Mouse (Mus musculus) ES-E14 (cell line): ENCODE results near the gene Tmem184b. TPM values are rescaled to one million over a fixed set of nuclear protein-coding genes. Genes with fewer than 3 reads are reported as not detected.

ENCODE experiments used
- DNase-seq: peaks from one replicate; pipeline ENCODE4 v3.0.0-alpha.2; 2013; ENCODE audit warnings: low read depth, low spot score
- H3K27ac ChIP-seq: 2 replicates; pipeline ENCODE4 v1.5.1; 2012; ENCODE audit warnings: low read depth, mild to moderate bottlenecking, low read length, moderate library complexity, mixed read lengths; ENCODE audit not compliant: poor library complexity, insufficient read depth, severe bottlenecking
- H3K36me3 ChIP-seq: 2 replicates; pipeline ENCODE4 v1.6.1; 2012; ENCODE audit warnings: mild to moderate bottlenecking, low read length, moderate library complexity, mixed read lengths; ENCODE audit not compliant: control insufficient read depth, poor library complexity, insufficient read depth, severe bottlenecking
- H3K4me1 ChIP-seq, 2 experiments: fragments of 150-350 bp in 1 of 2; sonication (generic) in 1 of 2; 2 replicates each; pipeline ENCODE4 v1.6.1; 2012; ENCODE audit warnings: low read length in 2 of 2, mild to moderate bottlenecking in 1 of 2, mixed read lengths in 1 of 2; ENCODE audit not compliant: control insufficient read depth in 2 of 2, insufficient read depth in 2 of 2, poor library complexity in 1 of 2
- H3K4me3 ChIP-seq, 2 experiments: fragments of 150-350 bp in 1 of 2; sonication (generic) in 1 of 2; 2 replicates each; pipeline ENCODE4 v1.5.1; 2012; ENCODE audit warnings: low read length in 2 of 2, low read depth in 1 of 2, mild to moderate bottlenecking in 1 of 2, mixed read lengths in 1 of 2; ENCODE audit not compliant: insufficient read depth in 1 of 2, poor library complexity in 1 of 2, severe bottlenecking in 1 of 2
- H3K9ac ChIP-seq: 2 replicates; pipeline ENCODE4 v1.6.1; 2012; ENCODE audit warnings: low read depth, mild to moderate bottlenecking, low read length, mixed read lengths; ENCODE audit not compliant: poor library complexity, insufficient read depth, severe bottlenecking
- H3K9me3 ChIP-seq: fragments of 150-350 bp; sonication (generic); 2 replicates; pipeline ENCODE4 v1.6.1; 2012; ENCODE audit warnings: low read depth, mild to moderate bottlenecking, low read length; ENCODE audit not compliant: control insufficient read depth, insufficient read depth
- CHD2 ChIP-seq: IDR thresholded peaks from 2 replicates; pipeline ENCODE4 v1.6.1; 2014; ENCODE audit warnings: mild to moderate bottlenecking, low read depth, low read length, inconsistent platforms
- HCFC1 ChIP-seq: IDR thresholded peaks from 2 replicates; pipeline ENCODE4 v1.6.1; 2012; ENCODE audit warnings: low read length, inconsistent platforms, borderline replicate concordance; ENCODE audit not compliant: insufficient read depth
- MAFK ChIP-seq: IDR thresholded peaks from 2 replicates; pipeline ENCODE4 v1.6.1; 2014; ENCODE audit warnings: mild to moderate bottlenecking, low read depth, low read length, inconsistent platforms; ENCODE audit not compliant: insufficient read depth
- ZC3H11A ChIP-seq: IDR thresholded peaks from 2 replicates; pipeline ENCODE4 v1.6.1; 2012; ENCODE audit warnings: low read depth, mild to moderate bottlenecking, inconsistent platforms, low read length, borderline replicate concordance
- ZNF384 ChIP-seq: IDR thresholded peaks from 2 replicates; pipeline ENCODE4 v1.6.1; 2012; ENCODE audit warnings: low read depth, low read length, inconsistent platforms
- in situ Hi-C, 2 experiments: fragments of 600-800 bp; cut with MboI; formaldehyde crosslinking; loops; one replicate each; pipeline ENCODE4 v1.15.1; 2025; ENCODE audit warnings: low sequenced_read_pairs in 2 of 2, inconsistent platforms in 1 of 2; ENCODE audit not compliant: unreplicated experiment in 2 of 2
- total RNA-seq: library from RNA; depleted of rRNA; stranded (reverse); fragments of 300-350 nt; gene quantifications from 2 replicates; pipeline ENCODE4 v1.2.3, GENCODE M21; 2012

Gene Tmem184b
- total RNA-seq, 1 experiment = 40.6 TPM

- in situ Hi-C loops = no loop called here
- H3K36me3 ChIP-seq = peaks cover 13% of the 10 kb centered on the region; the same call in 1 of the 2 replicates
- no peak overlapping the region for H3K9ac ChIP-seq
- H3K27ac ChIP-seq = no peak overlapping the region
- no peak overlapping the region for H3K4me3 ChIP-seq
- H3K4me1 ChIP-seq = peaks cover 14 to 18% of the 10 kb centered on the region in 2 experiments
- TF ChIP-seq ZNF384 (no peak), CHD2 (no peak), ZC3H11A (no peak)
- no peaks in the 10 kb centered on the region for H3K9me3 ChIP-seq
- DNase-seq = no peak
Measured at GRCm38 (mm10) chr15:79413802-79414201, 10.4 kb upstream of the Tmem184b start.

- in situ Hi-C loops = no loop called here
Measured at GRCm38 (mm10) chr15:79413201-79413600, 9.8 kb upstream of the Tmem184b start.

GRCm38 (mm10) chr15:79411363-79412065 lies 8.1 kb upstream of the Tmem184b start:
- TF ChIP-seq ZNF384 (no peak), CHD2 (no peak), HCFC1 (no peak)
- H3K27ac ChIP-seq = no peak overlapping the region
- H3K9ac ChIP-seq = no peak overlapping the region
- no peak for DNase-seq
- no peaks in the 10 kb centered on the region for H3K9me3 ChIP-seq
- in situ Hi-C loops = no loop called here
- H3K4me3 ChIP-seq = no peak overlapping the region
- H3K4me1 ChIP-seq = peaks cover 6% of the 10 kb centered on the region in 2 experiments; a peak in 3 of 4 replicates
- H3K36me3 ChIP-seq = no peaks in the 10 kb centered on the region

More at GRCm38 (mm10) chr15:79413201-79413600, 9.8 kb upstream of the Tmem184b start:
- Histone ChIP-seq H3K4me1 (peaks cover 13 to 14% of the 10 kb centered on the region in 2 experiments), H3K36me3 (peaks cover 7% of the 10 kb centered on the region; the same call in 1 of the 2 replicates), H3K9ac (no peak overlapping the region), H3K4me3 (no peak overlapping the region), H3K27ac (no peak overlapping the region), H3K9me3 (no peaks in the 10 kb centered on the region)
- TF ChIP-seq CHD2 = no peak
- no peak for TF ChIP-seq MAFK
- no peak for TF ChIP-seq ZC3H11A
- no peak for TF ChIP-seq ZNF384
- no peak for TF ChIP-seq HCFC1
- no peak for DNase-seq

GRCm38 (mm10) chr15:79409077-79409573 lies 5.8 kb upstream of the Tmem184b start:
- H3K27ac ChIP-seq = no peak overlapping the region
- TF ChIP-seq MAFK = no peak
- in situ Hi-C loops = no loop called here
- peaks cover 0 to 2% of the 10 kb centered on the region in 2 experiments; a peak in 1 of 4 replicates for H3K4me1 ChIP-seq
- H3K36me3 ChIP-seq = no peaks in the 10 kb centered on the region
- no peak for DNase-seq
- H3K9me3 ChIP-seq = no peaks in the 10 kb centered on the region
- no peak overlapping the region for H3K4me3 ChIP-seq
- no peak overlapping the region for H3K9ac ChIP-seq

GRCm38 (mm10) chr15:79406564-79406963 lies 3.2 kb upstream of the Tmem184b start:
- in situ Hi-C loops = no loop called here
- no peaks in the 10 kb centered on the region for H3K36me3 ChIP-seq
- no peak for TF ChIP-seq HCFC1
- TF ChIP-seq CHD2 = no peak
- no peak for TF ChIP-seq ZNF384
- no peak for TF ChIP-seq ZC3H11A
- TF ChIP-seq MAFK = no peak
- no peaks in the 10 kb centered on the region for H3K9me3 ChIP-seq
- H3K4me3 ChIP-seq = no peak overlapping the region
- H3K4me1 ChIP-seq = peaks cover 0 to 7% of the 10 kb centered on the region in 2 experiments; a peak in 3 of 4 replicates
- no peak for DNase-seq
- no peak overlapping the region for H3K9ac ChIP-seq
- no peak overlapping the region for H3K27ac ChIP-seq
